Mouse (Mus musculus): ENCODE measurements at regions not wholly inside any gene's neighbourhood (a gene's known extent, or its start where the extent isn't known, plus 50 kb on each side); places are given as distances from the start of the nearest gene placed in this dataset.

DNA sequence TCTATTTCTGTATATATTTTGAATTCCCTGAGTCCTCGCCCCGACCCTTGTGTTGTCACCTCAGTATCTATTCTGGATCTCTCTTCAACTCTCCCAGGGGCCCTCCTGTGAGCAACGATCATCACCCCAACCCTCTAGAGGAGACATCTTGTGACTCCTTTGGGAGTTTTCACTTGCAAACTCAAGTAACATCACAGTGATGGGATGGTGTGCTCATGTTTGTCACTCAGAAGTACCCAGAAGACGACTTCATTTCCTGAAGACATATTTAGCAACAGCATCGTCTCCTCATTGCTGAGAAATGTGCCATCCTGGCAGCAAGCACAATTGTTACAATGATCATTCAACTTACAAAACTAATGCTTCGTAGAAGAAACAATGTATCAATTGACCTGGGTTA is 57.9 kb upstream of the Mbip start:
- no peak for DNase-seq (ENCODE audit: low spot score in 2 of 2)

DNA sequence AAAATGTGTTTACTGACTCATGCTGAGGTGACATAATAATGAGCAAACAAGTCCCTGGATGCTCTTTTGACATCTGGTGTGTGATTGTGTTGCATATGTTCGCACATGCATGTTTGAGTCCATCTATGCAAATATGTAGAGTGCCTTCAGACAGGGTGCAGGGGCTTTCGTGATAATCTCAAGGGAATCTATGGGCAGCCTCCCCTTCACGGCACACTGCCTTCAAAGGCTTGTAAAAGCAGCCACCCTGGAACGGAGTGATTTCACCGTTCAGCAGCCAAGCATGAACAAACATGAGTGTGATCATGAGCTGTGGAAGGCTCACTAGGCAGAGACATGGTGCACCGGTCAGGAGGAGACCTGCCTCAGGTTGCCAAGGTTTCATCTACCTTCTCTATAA is 57.1 kb upstream of the Mbip start:
- no peak for DNase-seq (ENCODE audit: low spot score in 2 of 2)

DNA sequence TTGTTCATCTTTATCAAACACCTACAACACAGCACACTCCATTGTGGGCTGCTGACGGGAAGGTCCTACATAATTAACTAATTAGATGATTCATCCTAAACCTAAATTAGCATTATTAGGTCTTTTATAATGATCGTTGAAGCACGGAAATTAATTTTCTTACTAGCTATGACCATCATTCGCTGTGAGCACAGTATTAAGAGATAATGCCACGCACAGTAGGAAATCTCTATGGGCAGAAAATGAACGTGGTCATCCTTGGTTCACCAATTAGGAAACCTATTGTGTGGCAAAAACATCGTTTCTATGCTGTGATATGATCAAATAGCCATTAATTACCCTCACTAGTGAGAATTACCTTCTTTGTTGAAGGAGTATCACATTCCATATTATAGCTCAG is 56.4 kb upstream of the Mbip start:
- no peak for DNase-seq (ENCODE audit: low spot score in 2 of 2)

Data from right cerebral cortex, postnatal 36 days (tissue).